Mouse (Mus musculus) heart, embryonic 14.5 days (tissue): ENCODE data around the gene Itga8. TPM values are rescaled to one million over a fixed set of nuclear protein-coding genes. Genes with fewer than 3 reads are reported as not detected.

Source experiments
- ATAC-seq: fragments of 200-750 bp; cut with Nextera tagmentation; 2 replicates; pipeline ENCODE4 v1.8.0; 2017; ENCODE audit warnings: low read depth, moderate TSS enrichment; ENCODE audit not compliant: insufficient number of reproducible peaks, insufficient read depth, low FRiP score
- H3K27ac ChIP-seq, 2 experiments: fragments of 200-500 bp in 1 of 2; fragments of 300-500 bp in 1 of 2; sonication (generic) in 1 of 2; replicated peaks in 1 of 2; 2 replicates each; pipeline ENCODE4 v1.5.1; 2012 to 2014; ENCODE audit warnings: low read depth in 2 of 2, low read length in 2 of 2, control low read depth in 1 of 2, mild to moderate bottlenecking in 1 of 2, mixed read lengths in 1 of 2; ENCODE audit not compliant: control insufficient read depth in 1 of 2, insufficient read depth in 1 of 2
- H3K27me3 ChIP-seq: fragments of 300-500 bp; sonication (generic); 2 replicates; pipeline ENCODE4 v1.6.1; 2014; ENCODE audit warnings: mild to moderate bottlenecking, low read length, control low read depth; ENCODE audit not compliant: control insufficient read depth, insufficient read depth
- H3K36me3 ChIP-seq: fragments of 300-500 bp; sonication (generic); 2 replicates; pipeline ENCODE4 v1.6.1; 2014; ENCODE audit warnings: mild to moderate bottlenecking, control low read depth, low read length, mixed read lengths; ENCODE audit not compliant: control insufficient read depth, insufficient read depth
- H3K4me1 ChIP-seq, 2 experiments: fragments of 200-500 bp in 1 of 2; fragments of 300-500 bp in 1 of 2; sonication (generic) in 1 of 2; 2 replicates each; pipeline ENCODE4 v1.6.1; 2012 to 2014; ENCODE audit warnings: low read length in 2 of 2, control low read depth in 1 of 2, mixed read lengths in 1 of 2; ENCODE audit not compliant: control insufficient read depth in 2 of 2, insufficient read depth in 2 of 2
- H3K4me2 ChIP-seq: fragments of 300-500 bp; sonication (generic); 2 replicates; pipeline ENCODE4 v1.6.1; 2014; ENCODE audit warnings: mild to moderate bottlenecking, low read length
- H3K4me3 ChIP-seq, 2 experiments: fragments of 200-500 bp in 1 of 2; fragments of 300-500 bp in 1 of 2; sonication (generic) in 1 of 2; 2 replicates each; pipeline ENCODE4 v1.5.1; 2012 to 2014; ENCODE audit warnings: low read length in 2 of 2, mild to moderate bottlenecking in 2 of 2, control low read depth in 1 of 2, low read depth in 1 of 2, moderate library complexity in 1 of 2; ENCODE audit not compliant: control insufficient read depth in 1 of 2, insufficient read depth in 1 of 2
- H3K9ac ChIP-seq: fragments of 300-500 bp; sonication (generic); 2 replicates; pipeline ENCODE4 v1.6.1; 2014; ENCODE audit warnings: mild to moderate bottlenecking, low read length
- H3K9me3 ChIP-seq: fragments of 300-500 bp; sonication (generic); 2 replicates; pipeline ENCODE4 v1.6.1; 2016; ENCODE audit warnings: low read length, control low read depth; ENCODE audit not compliant: control insufficient read depth
- WGBS: fragments of 180-500 bp; shearing (Covaris S2); extraction: QIAGEN DNeasy Blood & Tissue Kit; methylation state at CpG from one replicate; pipeline ENCODE4 v1.1.7; 2014; 5-methylcytosine and 5-hydroxymethylcytosine counted together
- polyA plus RNA-seq: library from polyadenylated mRNA; unstranded; fragments of >200 nt; fragmentation: Nextera tagmentation; extraction: Ambion mirVana; gene quantifications from 2 replicates; pipeline ENCODE4 v1.2.1, GENCODE M21; 2014

Itga8 gene
- polyA plus RNA-seq, 1 experiment from 2014 or later, result 13.7 TPM

- WGBS, result 73% methylated on average over 6 of the region's 6 CpGs
- Histone ChIP-seq H3K4me3 (no peak overlapping the region), H3K9me3 (no peaks in the 10 kb centered on the region), H3K9ac (no peak overlapping the region), H3K27me3 (no peaks in the 10 kb centered on the region), H3K27ac (no peak overlapping the region), H3K4me1 (peaks cover 0 to 2% of the 10 kb centered on the region in 2 experiments; a peak in 2 of 4 replicates), H3K4me2 (no peak overlapping the region), H3K36me3 (no peaks in the 10 kb centered on the region)
- no peak for ATAC-seq
Observed at GRCm38 (mm10) chr2:12314028-12314427, 12.3 kb upstream of the Itga8 start.

- Histone ChIP-seq H3K36me3 (no peaks in the 10 kb centered on the region), H3K4me3 (no peak overlapping the region), H3K9me3 (no peaks in the 10 kb centered on the region), H3K27me3 (no peaks in the 10 kb centered on the region), H3K4me1 (peaks cover 0 to 5% of the 10 kb centered on the region in 2 experiments; a peak in 1 of 4 replicates), H3K27ac (no peak overlapping the region), H3K9ac (no peak overlapping the region), H3K4me2 (no peak overlapping the region)
- ATAC-seq, result no peak
Observed at GRCm38 (mm10) chr2:12308466-12308865, 6.7 kb upstream of the Itga8 start.

DNA sequence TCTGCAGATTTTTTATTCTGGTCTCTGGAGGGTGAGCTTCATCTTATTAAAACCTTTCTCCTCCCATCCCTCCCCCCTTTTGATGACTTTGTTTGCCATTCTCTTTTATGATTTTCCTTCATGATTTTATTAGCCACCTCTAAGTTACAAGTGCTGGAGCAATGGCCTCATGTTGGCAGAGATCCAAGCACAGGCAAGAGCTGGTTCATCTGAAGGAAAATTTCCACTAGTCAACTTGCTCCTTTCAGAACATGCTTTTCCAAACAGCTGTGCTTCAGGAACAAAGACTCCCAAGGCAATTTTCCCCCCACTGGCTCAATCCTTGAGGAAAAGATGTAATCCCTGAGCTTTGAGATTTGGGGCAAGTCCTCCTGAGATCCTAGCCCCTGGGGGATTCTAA is 5.6 kb upstream of the Itga8 start:
- no peak for ATAC-seq
- Histone ChIP-seq H3K27me3 (no peaks in the 10 kb centered on the region), H3K9ac (no peak overlapping the region), H3K4me1 (peaks cover 0 to 5% of the 10 kb centered on the region in 2 experiments; a peak in 1 of 4 replicates), H3K4me3 (no peak overlapping the region), H3K4me2 (no peak overlapping the region), H3K9me3 (no peaks in the 10 kb centered on the region), H3K36me3 (no peaks in the 10 kb centered on the region), H3K27ac (no peak overlapping the region)

- Histone ChIP-seq H3K4me1 (peaks cover 0 to 5% of the 10 kb centered on the region in 2 experiments; a peak in 1 of 4 replicates), H3K4me2 (no peak overlapping the region), H3K27me3 (peaks cover 13% of the 10 kb centered on the region; the same call in 1 of the 2 replicates), H3K9me3 (no peaks in the 10 kb centered on the region), H3K36me3 (no peaks in the 10 kb centered on the region), H3K9ac (no peak overlapping the region), H3K4me3 (no peak overlapping the region), H3K27ac (no peak overlapping the region)
- no peak for ATAC-seq
- 68% methylated on average over 9 of the region's 9 CpGs for WGBS
Observed at GRCm38 (mm10) chr2:12305064-12305650, 3.4 kb upstream of the Itga8 start.

DNA sequence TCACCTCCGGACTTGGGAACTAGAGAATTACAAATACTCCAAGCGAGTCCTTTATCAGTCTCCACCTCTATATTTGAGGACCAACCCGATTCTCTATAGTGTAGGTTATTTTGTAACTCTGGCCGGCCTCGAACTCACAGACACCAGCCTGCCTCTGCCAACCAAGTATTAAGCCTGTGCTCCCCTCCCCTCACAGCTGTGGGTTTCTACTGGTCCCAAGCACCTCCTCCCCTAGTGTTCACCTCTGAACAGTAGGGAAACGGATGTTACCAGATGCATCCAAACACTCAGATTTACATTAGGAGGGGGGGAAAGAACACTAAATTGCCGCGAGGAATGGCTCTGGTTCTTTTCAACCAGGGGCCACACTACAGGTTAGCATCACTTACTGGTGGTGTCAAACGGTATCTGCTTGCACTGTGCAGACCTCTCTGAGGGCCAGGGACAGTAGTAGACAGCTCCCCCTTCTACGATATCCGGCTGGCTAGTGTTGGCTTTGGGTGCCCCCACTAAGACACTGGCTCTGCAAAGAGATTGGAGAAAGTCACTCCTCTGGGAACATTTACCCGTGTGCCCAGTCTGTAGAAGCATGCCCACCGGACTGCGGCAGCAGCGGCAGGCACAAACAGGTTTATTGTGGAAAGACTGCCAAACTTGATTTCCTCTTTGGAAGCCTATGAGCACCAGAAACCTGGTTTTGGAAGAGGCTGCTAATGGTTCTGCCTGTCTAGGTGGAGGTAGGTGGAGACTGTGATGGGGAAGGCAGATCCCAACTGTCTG is 1.1 kb downstream of the Itga8 start:
- Histone ChIP-seq H3K27ac (no peak overlapping the region), H3K4me1 (no peaks in the 10 kb centered on the region; a peak in 1 of 4 replicates), H3K9me3 (no peaks in the 10 kb centered on the region), H3K4me3 (peak overlapping the region; percentile 73 to 74), H3K36me3 (no peaks in the 10 kb centered on the region), H3K27me3 (peaks cover 13% of the 10 kb centered on the region; the same call in 1 of the 2 replicates), H3K9ac (peak overlapping the region; percentile 79), H3K4me2 (peak overlapping the region; percentile 98)
- 49% methylated on average over 15 of the region's 15 CpGs for WGBS
- no peak for ATAC-seq

DNA sequence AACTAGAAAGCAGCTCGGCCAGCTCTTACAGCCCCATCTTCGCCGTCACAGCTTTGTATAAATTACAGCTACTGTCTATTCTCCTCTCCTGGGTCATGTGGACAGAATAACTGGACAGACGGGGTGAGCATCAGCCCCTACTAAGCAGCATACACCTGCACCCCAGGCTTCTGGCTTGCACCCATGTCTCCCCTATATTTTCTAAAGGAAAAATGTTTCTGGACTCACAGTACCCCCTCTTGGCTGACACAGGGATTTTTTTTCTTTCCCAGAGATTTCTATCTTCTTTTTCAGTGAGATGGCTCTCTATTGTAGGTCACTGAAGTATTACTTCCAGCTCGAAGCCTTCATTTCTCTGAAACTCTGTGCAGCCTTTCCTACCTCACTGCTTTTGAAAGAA is 4.4 kb downstream of the Itga8 start:
- Histone ChIP-seq H3K4me2 (no peak overlapping the region), H3K9ac (no peak overlapping the region), H3K4me3 (no peak overlapping the region), H3K9me3 (no peaks in the 10 kb centered on the region), H3K36me3 (no peaks in the 10 kb centered on the region), H3K27ac (no peak overlapping the region), H3K27me3 (peaks cover 13% of the 10 kb centered on the region; the same call in 1 of the 2 replicates), H3K4me1 (peaks cover 2 to 3% of the 10 kb centered on the region in 2 experiments; a peak in 1 of 4 replicates)
- ATAC-seq, result no peak
- WGBS, result 80% methylated on average over 5 of the region's 5 CpGs

DNA sequence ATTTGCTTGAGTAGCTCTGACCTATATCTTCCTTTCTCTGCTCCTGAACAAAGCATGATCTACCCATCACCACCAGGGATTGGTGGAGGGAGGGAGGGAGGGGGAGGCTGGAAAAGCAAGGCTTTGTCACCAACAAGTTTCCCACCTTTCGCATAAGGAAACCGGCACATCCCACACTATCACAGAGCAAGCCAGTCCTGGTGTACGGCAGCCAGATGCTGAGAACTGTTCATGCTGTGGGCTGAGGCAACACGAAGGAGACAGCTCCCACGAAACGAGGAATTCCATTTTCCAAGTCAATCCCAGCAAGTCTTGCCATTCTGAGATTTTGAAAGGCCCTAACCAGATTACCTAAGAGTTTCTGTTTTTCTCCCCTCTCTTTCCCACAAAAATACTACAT is 6.6 kb downstream of the Itga8 start:
- Histone ChIP-seq H3K36me3 (no peaks in the 10 kb centered on the region), H3K4me1 (peaks cover 2 to 3% of the 10 kb centered on the region in 2 experiments; a peak in 1 of 4 replicates), H3K9ac (no peak overlapping the region), H3K27me3 (no peaks in the 10 kb centered on the region), H3K9me3 (no peaks in the 10 kb centered on the region), H3K27ac (no peak overlapping the region), H3K4me2 (no peak overlapping the region), H3K4me3 (no peak overlapping the region)
- WGBS, result 83% methylated on average over 6 of the region's 6 CpGs
- no peak for ATAC-seq
